Mouse (Mus musculus): ENCODE measurements around the gene Drd4. TPM values are rescaled to one million over a fixed set of nuclear protein-coding genes. Genes with fewer than 3 reads are reported as not detected.

The Drd4 gene
- total and polyA plus RNA-seq, 3 experiments, result not detected

GRCm38 (mm10) chr7:141288042-141288441 is 3.8 kb upstream of the Drd4 start:
- no peaks in the 10 kb centered on the region for H3K27me3 ChIP-seq (ENCODE audit: control insufficient read depth in 1 of 2, insufficient read depth in 2 of 2, low read length in 2 of 2)
- H3K4me1 ChIP-seq (ENCODE audit: control insufficient read depth in 1 of 2, insufficient read depth in 2 of 2, low read length in 2 of 2), result no peaks in the 10 kb centered on the region
- H3K9ac ChIP-seq (ENCODE audit: control insufficient read depth, low read depth, low read length, poor library complexity, severe bottlenecking), result no peak overlapping the region
- H3K36me3 ChIP-seq (ENCODE audit: control insufficient read depth in 1 of 2, insufficient read depth in 2 of 2, low read length in 2 of 2), result no peaks in the 10 kb centered on the region
- no peaks in the 10 kb centered on the region for H3K79me2 ChIP-seq (ENCODE audit: control insufficient read depth, insufficient read depth, low read length, poor library complexity)
- TF ChIP-seq POLR2A (IDR thresholded peaks at IDR 0.05; ENCODE audit: control insufficient read depth in 1 of 2, insufficient read depth in 1 of 2, low read depth in 1 of 2, low read length in 2 of 2, poor library complexity in 1 of 2), result no peak
- TF ChIP-seq EP300 (IDR thresholded peaks at IDR 0.05; ENCODE audit: low read depth in 1 of 2, low read length in 2 of 2), result no peak
- no peak for TF ChIP-seq ZMIZ1 (IDR thresholded peaks at IDR 0.05; ENCODE audit: low read depth, low read length)
- no peak for TF ChIP-seq TCF12 (IDR thresholded peaks at IDR 0.05; ENCODE audit: low read depth, low read length)
- no peak for TF ChIP-seq GABPA (IDR thresholded peaks at IDR 0.05; ENCODE audit: low read depth, low read length)
- TF ChIP-seq NRF1 (IDR thresholded peaks at IDR 0.05; ENCODE audit: insufficient read depth, low read depth, low read length, poor library complexity, severe bottlenecking), result no peak
- no peak for TF ChIP-seq CHD1 (IDR thresholded peaks at IDR 0.05; ENCODE audit: low read depth, low read length)
- TF ChIP-seq MXI1 (IDR thresholded peaks at IDR 0.05; ENCODE audit: low read depth, low read length), result no peak
- no peak for TF ChIP-seq POLR2AphosphoS5 (IDR thresholded peaks at IDR 0.05; ENCODE audit: borderline replicate concordance, low read depth, low read length)
- H3K9me3 ChIP-seq (replicated peaks; ENCODE audit: insufficient read depth, low read length), result no peaks in the 10 kb centered on the region
- no peak overlapping the region for H3K4me3 ChIP-seq (ENCODE audit: control insufficient read depth in 1 of 2, insufficient read depth in 1 of 2, low read depth in 2 of 2, low read length in 2 of 2)
- H3K27ac ChIP-seq (ENCODE audit: control insufficient read depth, low read depth, low read length), result no peak overlapping the region
- DNase-seq (ENCODE audit: low read depth, low spot score), result no peak

- Histone ChIP-seq H3K9me3 (replicated peaks; ENCODE audit: insufficient read depth, low read length) (no peaks in the 10 kb centered on the region), H3K4me3 (ENCODE audit: control insufficient read depth in 1 of 2, insufficient read depth in 1 of 2, low read depth in 2 of 2, low read length in 2 of 2) (no peak overlapping the region), H3K27ac (ENCODE audit: control insufficient read depth, low read depth, low read length) (no peak overlapping the region), H3K4me1 (ENCODE audit: control insufficient read depth in 1 of 2, insufficient read depth in 2 of 2, low read length in 2 of 2) (no peaks in the 10 kb centered on the region), H3K36me3 (ENCODE audit: control insufficient read depth in 1 of 2, insufficient read depth in 2 of 2, low read length in 2 of 2) (no peaks in the 10 kb centered on the region), H3K27me3 (ENCODE audit: control insufficient read depth in 1 of 2, insufficient read depth in 2 of 2, low read length in 2 of 2) (no peaks in the 10 kb centered on the region), H3K9ac (ENCODE audit: control insufficient read depth, low read depth, low read length, poor library complexity, severe bottlenecking) (no peak overlapping the region), H3K79me2 (ENCODE audit: control insufficient read depth, insufficient read depth, low read length, poor library complexity) (no peaks in the 10 kb centered on the region)
- TF ChIP-seq GATA1 (IDR thresholded peaks at IDR 0.05; ENCODE audit: low read depth, low read length), result no peak
- TF ChIP-seq ZNF384 (IDR thresholded peaks at IDR 0.05; ENCODE audit: low read depth, low read length), result no peak
- TF ChIP-seq CTCF (IDR thresholded peaks at IDR 0.05 in 2 of 3, conservative IDR thresholded peaks at IDR 0.05 in 1 of 3; ENCODE audit: control insufficient read depth in 1 of 3, insufficient read depth in 1 of 3, low read depth in 2 of 3, low read length in 3 of 3, poor library complexity in 1 of 3, severe bottlenecking in 1 of 3), result no peak
- no peak for TF ChIP-seq TCF12 (IDR thresholded peaks at IDR 0.05; ENCODE audit: low read depth, low read length)
- no peak for TF ChIP-seq GABPA (IDR thresholded peaks at IDR 0.05; ENCODE audit: low read depth, low read length)
- no peak for TF ChIP-seq CHD1 (IDR thresholded peaks at IDR 0.05; ENCODE audit: low read depth, low read length)
- no peak for TF ChIP-seq MAX (IDR thresholded peaks at IDR 0.05; ENCODE audit: low read length)
- TF ChIP-seq JUND (IDR thresholded peaks at IDR 0.05; ENCODE audit: low read depth, low read length), result no peak
- no peak for TF ChIP-seq MAZ (IDR thresholded peaks at IDR 0.05; ENCODE audit: low read depth, low read length)
- TF ChIP-seq BHLHE40 (IDR thresholded peaks at IDR 0.05; ENCODE audit: borderline replicate concordance, low read depth, low read length), result no peak
- TF ChIP-seq ETS1 (IDR thresholded peaks at IDR 0.05; ENCODE audit: low read depth, low read length), result no peak
- TF ChIP-seq RAD21 (IDR thresholded peaks at IDR 0.05; ENCODE audit: low read depth, low read length), result no peak
- TF ChIP-seq ZKSCAN1 (IDR thresholded peaks at IDR 0.05; ENCODE audit: low read depth, low read length), result no peak
- no peak for TF ChIP-seq HCFC1 (IDR thresholded peaks at IDR 0.05; ENCODE audit: low read depth, low read length)
- no peak for TF ChIP-seq TBP (IDR thresholded peaks at IDR 0.05; ENCODE audit: low read depth, low read length)
- no peak for TF ChIP-seq POLR2AphosphoS5 (IDR thresholded peaks at IDR 0.05; ENCODE audit: borderline replicate concordance, low read depth, low read length)
- no peak for TF ChIP-seq MYB (IDR thresholded peaks at IDR 0.05; ENCODE audit: low read depth, low read length)
- no peak for TF ChIP-seq SMC3 (IDR thresholded peaks at IDR 0.05; ENCODE audit: low read depth, low read length)
- no peak for DNase-seq (ENCODE audit: low read depth, low spot score)
These were observed 980 bp downstream of the Drd4 start for GRCm38 (mm10) chr7:141292583-141293388.
